26 mouse cellular contexts compared by ENCODE assay signal in genomic region chr1:165215831-165216230, GRCm38 (mm10). TPM values are rescaled to one million over a fixed set of nuclear protein-coding genes. Genes with fewer than 3 reads are reported as not detected.
A peak's percentile ranks its signal among the peaks of the same experiment; 100 is the strongest.
DNase-seq lines count a peak whose midpoint lies in the region; ATAC-seq and TF ChIP-seq lines count a peak whose summit lies in the region.
"Had no signal": no experiment of that assay in that cellular context is flagged by ENCODE, and none has a peak within 500 bp of the region (broad histone marks: within the 10 kb centered on the region; RNA-seq: fewer than 3 reads in every experiment).

No protein-coding gene starts in this region.

- DNase-seq in testis, postnatal 10 days (ENCODE audit: low spot score), result no peak
- no peak for DNase-seq in G1E (ENCODE audit: low spot score)
- peak; percentile 23 for DNase-seq in brain, adult 2 months (ENCODE audit: low read depth, low spot score)
- DNase-seq in layer of hippocampus, adult 9-10 months (ENCODE audit: low spot score), result no peak
- no peak for DNase-seq in left cerebral cortex, adult 18-20 months (ENCODE audit: low spot score in 2 of 2)
- no peak for DNase-seq in cerebellum, postnatal 25 days
- DNase-seq: adrenal gland, postnatal 14 days; cerebellum, adult 18-20 months; cerebellum, postnatal 10 days; gastrocnemius, adult 2 months; gastrocnemius, postnatal 25 days had no signal

- no peak overlapping the region for H3K27ac ChIP-seq in testis, adult 2 months (ENCODE audit: control insufficient read depth, insufficient read depth, low read depth, low read length)
- H3K27ac ChIP-seq: embryonic facial prominence, embryonic 10.5 days; gastrocnemius, adult 2 months; heart, embryonic 10.5 days; hindbrain, embryonic 14.5 days; intestine, embryonic 15.5 days had no signal

- TF ChIP-seq POLR2A in testis, adult 2 months (IDR thresholded peaks at IDR 0.05; ENCODE audit: control insufficient read depth, low read depth, low read length), result no peak

- H3K27me3 ChIP-seq in testis, adult 2 months (ENCODE audit: control insufficient read depth, insufficient read depth, low read length), result no peaks in the 10 kb centered on the region
- no peaks in the 10 kb centered on the region for H3K27me3 ChIP-seq in G1E (ENCODE audit: insufficient read depth, low read length)
- H3K27me3 ChIP-seq: intestine, embryonic 15.5 days; Patski had no signal

- ATAC-seq in G1E (ENCODE audit: extremely low read depth, insufficient number of reproducible peaks, low FRiP score, poor library complexity, severe bottlenecking), result peak; percentile 79
- peak; percentile 92 for ATAC-seq in megakaryocyte progenitor cell, adult 5-6 weeks (replicated peaks; ENCODE audit: poor library complexity)
- ATAC-seq: activated CD4-positive, CD25-positive, alpha-beta regulatory T cell, adult 4 months; forebrain, embryonic 14.5 days; intestine, embryonic 15.5 days; Patski had no signal

- no peak for TF ChIP-seq CTCF in testis, adult 2 months (IDR thresholded peaks at IDR 0.05; ENCODE audit: control insufficient read depth, insufficient read depth, insufficient replicate concordance, low read depth, low read length)
- TF ChIP-seq CTCF in G1E (IDR thresholded peaks at IDR 0.05; ENCODE audit: low read depth, low read length), result no peak

- no peaks in the 10 kb centered on the region for H3K9me3 ChIP-seq in G1E (replicated peaks)
- H3K9me3 ChIP-seq: embryonic facial prominence, embryonic 10.5 days; heart, embryonic 10.5 days; intestine, embryonic 15.5 days had no signal

- H3K4me3 ChIP-seq in testis, adult 2 months (ENCODE audit: control insufficient read depth, low read depth, low read length), result peak overlapping the region; percentile 22; the same call in 1 of the 2 replicates
- H3K4me3 ChIP-seq in G1E (ENCODE audit: low read depth, low read length), result no peak overlapping the region
- H3K4me3 ChIP-seq: embryonic facial prominence, embryonic 10.5 days; gastrocnemius, adult 2 months; heart, embryonic 10.5 days; intestine, embryonic 15.5 days had no signal

- no peaks in the 10 kb centered on the region; the same call in 1 of the 2 replicates for H3K4me1 ChIP-seq in testis, adult 2 months (ENCODE audit: control insufficient read depth, insufficient read depth, low read length)
- H3K4me1 ChIP-seq in G1E (ENCODE audit: insufficient read depth, low read depth, low read length), result peaks cover 2% of the 10 kb centered on the region; the same call in 1 of the 2 replicates
- H3K4me1 ChIP-seq: embryonic facial prominence, embryonic 10.5 days; intestine, embryonic 15.5 days had no signal

- peaks cover 1% of the 10 kb centered on the region; the same call in 1 of the 2 replicates for H3K36me3 ChIP-seq in testis, adult 2 months (ENCODE audit: control insufficient read depth, insufficient read depth, low read length)
- peaks cover 69% of the 10 kb centered on the region for H3K36me3 ChIP-seq in G1E (replicated peaks)

RNA-seq across cellular contexts. Expression of gene Tiprl, which starts 21.0 kb away (rescaled TPM):
- polyA plus RNA-seq in testis, adult 2 months (2012; rRNA removed), result 79.5 and 84.0 TPM in 2 replicates
- 75.8 and 90.2 TPM in 2 replicates for total RNA-seq in G1E (2014; fragmentation: Nextera tagmentation)
- total RNA-seq in G1E (2017), result 37.5 and 66.8 TPM in 2 replicates
- polyA plus RNA-seq in G1E (2012), result 11.0 and 12.4 TPM in 2 replicates
- 41.4 and 43.0 TPM in 2 replicates for total RNA-seq in megakaryocyte progenitor cell, adult 5-6 weeks (2015)
- 56.5 and 72.8 TPM in 2 replicates for total RNA-seq in megakaryocyte progenitor cell, adult 5-6 weeks (2017)
- total RNA-seq in left cerebral cortex, adult 18-20 months (2021), result 10 to 100 TPM; 52.9 to 64.1 TPM

RNA-seq across cellular contexts. Expression of gene Sft2d2, which starts 21.6 kb away (rescaled TPM):
- polyA plus RNA-seq in testis, adult 2 months (2012; rRNA removed), result 10.1 and 10.3 TPM in 2 replicates
- total RNA-seq in G1E (2014; fragmentation: Nextera tagmentation), result 41.2 and 41.9 TPM in 2 replicates
- 36.9 and 41.6 TPM in 2 replicates for total RNA-seq in G1E (2017)
- 3.9 and 4.0 TPM in 2 replicates for polyA plus RNA-seq in G1E (2012)
- 22.2 and 26.2 TPM in 2 replicates for total RNA-seq in megakaryocyte progenitor cell, adult 5-6 weeks (2015)
- total RNA-seq in megakaryocyte progenitor cell, adult 5-6 weeks (2017), result 24.7 and 25.7 TPM in 2 replicates
- 10 to 100 TPM; 16.4 to 17.1 TPM for total RNA-seq in left cerebral cortex, adult 18-20 months (2021)

RNA-seq across cellular contexts. Expression of gene Tbx19, which starts 55.3 kb away (rescaled TPM):
- 18.4 and 21.1 TPM in 2 replicates for polyA plus RNA-seq in testis, adult 2 months (2012; rRNA removed)
- total RNA-seq in G1E (2014; fragmentation: Nextera tagmentation) (not detected in 2 replicates), G1E (2017) (0.52 TPM in 1 of 2 replicates, not detected in the other)
- not detected in 2 replicates for polyA plus RNA-seq in G1E (2012)
- total RNA-seq in megakaryocyte progenitor cell, adult 5-6 weeks (2015), result not detected in 2 replicates
- total RNA-seq in megakaryocyte progenitor cell, adult 5-6 weeks (2017), result 0.12 TPM in 1 of 2 replicates, not detected in the other
- not detected for total RNA-seq in left cerebral cortex, adult 18-20 months (2021)
- total RNA-seq: adrenal gland, adult 18-20 months; adrenal gland, postnatal 14 days; ES-E14; gastrocnemius, adult 2 months; gastrocnemius, postnatal 25 days; heart, adult 18-20 months; heart, postnatal 10 days; hematopoietic stem cell, adult 5-6 weeks had no signal
- polyA plus RNA-seq: activated CD4-positive, CD25-positive, alpha-beta regulatory T cell, adult 4 months; embryonic facial prominence, embryonic 10.5 days; heart, embryonic 10.5 days; heart, embryonic 14.5 days; hindbrain, embryonic 14.5 days; intestine, embryonic 15.5 days; Patski had no signal
